Mouse (Mus musculus) kidney, postnatal 36 days (tissue): ENCODE results near the gene Mex3d.

Experiments used
- DNase-seq, 2 experiments: peaks; one replicate each; pipeline ENCODE4 v3.0.0; 2021 to 2022; ENCODE audit warnings: mixed read lengths in 2 of 2

The Mex3d gene

DNA sequence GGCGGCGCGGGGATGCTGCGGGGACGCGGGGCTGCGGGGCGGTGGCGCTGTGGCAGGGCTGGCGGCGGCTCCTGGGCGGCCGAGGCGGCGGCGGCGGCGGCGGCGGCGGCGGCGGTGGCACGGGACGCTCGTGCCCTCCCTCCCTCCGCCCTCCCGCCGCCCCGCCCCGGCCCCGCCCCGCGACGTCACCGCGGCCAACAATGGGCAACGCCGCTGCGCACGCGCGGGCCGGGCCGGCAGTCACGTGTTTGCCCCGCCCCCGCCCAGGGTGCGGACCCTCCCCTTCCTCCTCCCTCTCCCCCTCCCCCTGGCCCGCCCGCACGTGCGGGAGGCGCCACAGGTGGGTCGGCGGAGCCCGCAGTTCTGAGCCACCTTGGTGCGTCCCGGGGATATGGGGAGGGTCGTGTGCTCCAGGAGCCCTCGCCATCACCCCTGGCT, at the start of gene Mex3d:
Gene Mex3d, minus strand, starts transcription at position 138 of the 438 bp plus-strand sequence.
- peak; percentile 90 to 96 for DNase-seq

DNA sequence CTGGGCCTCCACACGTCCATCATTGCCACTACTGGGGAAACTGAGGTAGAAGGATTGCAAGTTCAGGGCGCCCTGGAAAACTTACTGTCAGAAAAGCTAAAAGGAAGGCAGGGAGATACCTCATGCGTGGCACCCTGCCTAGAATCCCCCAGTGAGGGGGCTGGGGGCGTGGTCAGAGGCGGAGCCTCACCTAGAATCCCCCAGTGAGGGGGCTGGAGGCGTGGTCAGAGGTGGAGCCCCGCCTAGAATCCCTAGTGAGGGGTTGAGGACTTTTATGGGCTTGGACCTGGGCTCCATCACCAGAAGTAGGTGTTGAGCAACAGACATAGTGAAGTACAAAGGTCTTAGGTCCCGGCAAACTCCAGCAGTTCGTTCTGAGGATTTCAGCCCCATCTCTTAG, 48.8 kb upstream of the Mex3d start:
- peak; percentile 26 to 30 for DNase-seq

DNA sequence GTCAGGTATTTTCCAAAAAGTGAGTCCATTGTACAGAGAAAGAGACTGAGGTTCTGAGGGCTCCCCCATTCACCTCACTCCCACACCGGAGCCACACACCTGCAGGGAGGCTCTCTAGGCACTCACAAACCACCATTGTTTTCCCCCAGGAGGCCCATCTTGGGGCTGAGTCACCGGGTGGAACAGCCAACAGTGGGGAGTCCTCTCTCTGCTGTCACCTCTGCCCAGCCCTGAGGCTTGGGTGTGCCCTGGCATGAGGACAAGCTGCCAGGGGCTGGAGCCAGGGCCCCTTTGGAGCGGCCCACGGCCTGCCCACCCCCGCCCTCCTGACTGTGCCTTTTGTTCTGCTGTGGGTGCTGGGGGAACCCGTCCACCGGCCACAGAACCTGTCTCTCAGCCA, 48.3 kb upstream of the Mex3d start:
- no peak for DNase-seq

DNA sequence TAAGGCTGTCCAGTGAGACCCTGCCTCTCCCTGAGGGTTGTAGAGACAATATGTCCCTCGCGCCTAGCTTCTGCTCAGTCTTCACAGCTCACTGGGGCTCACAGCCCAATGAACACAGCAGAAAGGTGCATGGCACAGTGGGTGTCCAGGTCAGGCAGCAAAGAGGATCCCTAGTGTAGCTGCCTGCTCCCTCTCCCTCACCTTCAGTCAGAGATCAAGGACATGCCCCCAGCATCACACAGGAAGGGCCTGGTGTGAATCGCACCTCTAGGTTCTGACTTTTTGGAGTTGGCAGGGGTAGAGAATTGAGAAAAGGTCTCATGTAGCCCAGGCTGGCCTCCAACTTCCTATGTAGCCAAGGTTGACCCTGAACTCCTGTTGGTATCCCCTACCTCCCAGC, 47.4 kb upstream of the Mex3d start:
- no peak for DNase-seq

DNA sequence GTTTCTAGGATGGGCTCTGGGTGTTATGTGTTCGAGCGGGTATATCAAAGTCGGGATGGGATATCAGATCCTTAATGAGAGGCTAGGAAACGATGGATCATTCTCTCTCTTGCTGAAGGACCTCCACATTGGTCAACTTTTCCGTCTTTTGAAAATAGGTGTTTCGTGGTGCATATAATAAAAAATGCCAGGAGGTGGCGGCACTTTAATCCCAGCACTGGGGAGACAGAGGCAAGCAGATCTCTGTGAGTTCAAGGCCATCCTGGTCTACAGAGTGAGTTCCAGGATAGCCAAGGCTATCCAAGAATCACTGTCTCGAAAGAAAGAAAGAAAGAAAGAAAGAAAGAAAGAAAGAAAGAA, 46.8 kb upstream of the Mex3d start:
- no peak for DNase-seq

DNA sequence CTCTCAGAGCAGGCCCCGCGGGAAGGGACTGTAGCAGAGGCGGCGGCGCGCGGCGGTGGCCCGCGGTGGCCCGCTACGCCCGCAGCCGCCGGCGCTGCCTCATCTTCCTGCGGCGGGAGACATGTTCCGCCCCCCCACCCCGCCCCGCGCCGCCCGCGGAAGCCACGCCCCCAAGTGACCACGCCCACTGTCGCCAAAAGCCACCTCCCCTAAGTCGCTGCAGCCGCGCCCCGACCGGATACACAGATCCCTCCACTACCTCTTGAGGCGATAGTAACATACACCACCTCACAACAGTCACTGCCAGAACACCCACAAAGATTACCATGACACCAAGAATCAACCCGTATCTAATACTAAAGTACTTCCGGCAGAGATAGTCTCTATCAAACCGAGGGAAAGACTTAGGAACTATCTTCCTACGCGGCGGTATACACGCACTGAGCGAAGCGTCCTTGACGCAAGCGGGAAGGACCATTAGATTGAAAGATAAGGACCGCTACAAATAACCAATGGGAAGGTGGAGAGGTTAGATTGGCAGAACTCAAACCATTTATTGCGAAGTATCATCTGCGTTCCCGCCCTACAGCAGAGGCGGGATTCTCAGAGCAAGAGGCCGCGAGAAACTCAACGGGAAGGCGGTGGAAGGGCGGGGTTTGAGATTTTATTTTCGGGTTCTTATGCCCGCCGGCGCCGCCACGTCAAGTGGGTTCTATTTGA, 46.2 kb upstream of the Mex3d start, which contains the start of gene Tcf3:
Gene Tcf3, minus strand, starts transcription at position 135 of the 720 bp plus-strand sequence.
- DNase-seq, result peak; percentile 96 to 99

DNA sequence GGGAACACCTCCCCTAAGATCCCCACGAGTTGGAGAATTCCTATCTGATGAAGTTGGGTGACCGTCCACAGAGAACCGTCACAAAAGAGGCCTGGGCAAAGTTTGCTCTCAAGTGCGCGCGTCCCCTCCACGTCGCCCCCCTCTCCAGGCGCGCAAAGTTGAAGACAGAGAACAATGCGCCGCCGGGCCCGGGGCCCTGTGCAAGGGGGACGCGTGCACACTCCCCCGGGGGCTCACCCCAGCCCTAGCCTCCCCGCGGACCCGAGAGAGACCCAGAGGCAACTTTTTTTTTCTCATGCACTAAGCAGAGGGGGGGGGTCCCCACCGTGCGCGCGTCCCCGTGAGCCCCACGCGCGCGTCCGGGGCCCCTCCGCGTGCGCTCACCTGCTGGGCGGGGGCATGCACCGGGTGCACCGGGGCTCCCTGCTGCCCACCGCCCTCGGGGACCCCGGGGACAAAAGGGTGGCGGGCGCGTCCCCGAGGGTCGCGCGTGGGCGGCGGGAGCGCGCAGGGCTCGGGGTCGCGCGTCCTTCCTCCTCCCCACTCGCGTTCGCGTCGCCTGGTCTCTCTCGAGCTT, 45.6 kb upstream of the Mex3d start:
- DNase-seq, result peak; percentile 24 to 46

DNA sequence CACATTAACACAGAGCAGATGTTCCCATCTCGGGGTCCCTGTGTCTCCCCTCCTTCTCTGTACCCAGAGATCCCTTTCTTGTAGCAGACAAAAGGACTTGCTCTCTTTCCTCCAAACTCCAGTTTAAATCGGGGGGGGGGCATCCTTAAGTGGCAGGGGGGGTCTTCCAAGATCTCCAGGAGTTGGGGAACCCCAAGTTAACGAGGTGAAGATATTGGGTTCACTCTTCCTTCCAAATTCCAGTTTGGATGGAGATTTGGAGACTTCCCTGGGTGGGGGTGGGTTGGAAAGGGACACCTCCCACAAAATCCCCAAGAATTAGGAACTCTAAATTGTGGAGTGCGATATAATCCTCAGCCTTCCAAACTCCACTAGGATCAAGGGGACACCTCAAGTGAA, 44.9 kb upstream of the Mex3d start:
- DNase-seq, result no peak

DNA sequence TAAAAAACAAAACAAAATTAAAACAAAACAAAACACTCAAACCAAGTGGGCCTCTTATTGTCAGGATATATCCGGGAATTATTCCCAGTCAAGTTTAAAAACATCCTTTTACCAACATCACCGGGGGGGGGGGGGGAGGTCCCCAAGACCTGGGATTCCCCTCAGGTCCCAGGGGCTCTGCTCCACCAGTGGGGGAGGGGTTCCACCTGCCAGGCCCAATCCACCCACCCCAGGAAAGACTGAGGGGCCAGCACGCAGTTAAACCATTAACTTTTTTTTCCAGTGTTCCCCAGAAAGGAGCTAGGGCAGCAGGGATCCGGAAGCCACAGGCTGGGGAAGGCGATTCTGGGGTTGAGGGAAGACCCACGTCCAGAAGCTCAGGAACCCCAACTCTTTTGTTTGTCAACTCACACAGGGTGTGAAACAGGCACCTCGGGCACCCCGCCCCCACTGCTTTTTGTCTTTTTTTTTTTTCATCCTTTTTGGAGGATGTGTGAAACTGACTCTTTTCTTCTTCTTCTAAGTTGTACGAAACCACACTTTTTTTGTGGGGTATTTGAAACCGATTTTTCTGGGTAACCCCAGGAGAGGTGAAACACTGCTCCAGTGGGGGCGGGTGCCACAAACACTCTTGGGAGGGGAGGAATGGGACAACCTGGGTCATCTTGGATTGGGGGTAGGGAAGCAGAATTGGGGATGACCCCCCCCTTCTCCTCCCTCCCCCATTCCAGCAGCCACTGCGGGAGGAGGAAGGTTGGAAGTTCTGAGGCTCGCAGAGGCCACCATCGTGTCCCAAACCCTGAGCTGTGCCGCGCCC, 44.3 kb upstream of the Mex3d start:
- peak in 1 of 2 experiments; percentile 39 for DNase-seq

DNA sequence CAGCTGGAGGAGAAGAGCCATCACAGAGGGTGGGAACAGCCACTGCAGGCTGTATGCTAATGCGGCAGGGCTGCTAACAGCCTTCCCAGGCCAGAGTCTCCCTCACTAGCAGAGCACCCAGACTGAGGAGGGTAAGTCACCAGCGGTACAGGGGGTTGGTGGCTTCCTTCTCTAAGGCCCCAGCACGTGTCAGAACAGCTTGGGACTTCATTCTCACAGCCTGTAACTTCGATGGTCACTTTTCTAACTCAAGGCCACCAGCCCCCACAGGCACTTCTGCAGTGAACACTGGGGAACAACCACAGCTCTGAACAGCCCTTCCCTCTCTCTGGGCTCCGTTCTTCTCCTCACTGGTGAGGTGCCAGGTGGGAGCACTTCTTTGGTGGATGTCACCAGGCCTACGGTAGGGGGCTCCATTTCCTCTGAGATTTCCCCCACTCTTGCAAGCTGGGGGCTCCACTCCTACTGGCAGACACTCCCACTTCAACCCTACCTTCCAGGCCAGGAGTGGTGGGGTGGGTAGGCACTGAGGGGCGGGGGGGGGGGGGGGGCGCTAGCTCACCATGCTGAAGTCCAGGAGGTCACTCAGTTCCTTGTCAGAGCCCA, 43.0 kb upstream of the Mex3d start:
- no peak for DNase-seq

DNA sequence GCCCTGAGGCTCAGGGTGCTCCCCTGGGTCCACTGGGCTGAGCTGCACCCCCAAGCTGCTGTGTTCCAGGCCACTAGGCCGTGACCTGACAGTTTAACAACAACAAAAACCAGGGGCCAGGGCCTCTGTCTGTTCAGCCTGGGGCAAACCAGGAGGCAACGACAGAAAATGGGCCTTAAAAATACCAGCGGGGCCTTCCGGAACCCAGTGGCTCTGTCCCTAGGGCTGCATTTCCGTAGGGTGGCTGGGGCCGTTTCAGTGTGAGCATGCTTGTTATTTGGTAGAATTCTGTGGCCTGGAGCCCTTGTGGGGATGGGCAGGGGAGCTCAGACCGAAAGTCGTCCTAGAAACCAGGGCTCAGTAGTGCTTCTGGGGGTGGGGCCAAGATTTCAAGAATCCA, 42.3 kb upstream of the Mex3d start:
- DNase-seq, result no peak

DNA sequence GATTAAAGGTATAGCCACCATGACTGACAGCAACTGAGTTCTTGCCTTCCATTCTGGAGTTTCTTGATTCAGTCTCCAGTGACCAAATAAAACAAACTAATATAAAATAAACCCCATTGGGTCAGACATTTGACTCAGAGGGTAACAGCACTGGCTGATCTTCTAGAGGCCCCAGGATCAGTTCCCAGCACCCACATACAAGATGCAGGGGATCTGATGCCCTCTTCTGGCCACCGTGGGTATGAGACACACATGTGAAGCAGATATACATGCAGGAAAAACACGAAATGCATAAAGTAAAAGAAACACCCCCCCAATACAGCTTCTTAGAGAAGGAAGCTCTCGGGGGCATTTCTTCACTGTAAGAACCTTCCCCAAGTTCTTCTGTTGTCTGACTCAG, 37.6 kb upstream of the Mex3d start:
- DNase-seq, result no peak

DNA sequence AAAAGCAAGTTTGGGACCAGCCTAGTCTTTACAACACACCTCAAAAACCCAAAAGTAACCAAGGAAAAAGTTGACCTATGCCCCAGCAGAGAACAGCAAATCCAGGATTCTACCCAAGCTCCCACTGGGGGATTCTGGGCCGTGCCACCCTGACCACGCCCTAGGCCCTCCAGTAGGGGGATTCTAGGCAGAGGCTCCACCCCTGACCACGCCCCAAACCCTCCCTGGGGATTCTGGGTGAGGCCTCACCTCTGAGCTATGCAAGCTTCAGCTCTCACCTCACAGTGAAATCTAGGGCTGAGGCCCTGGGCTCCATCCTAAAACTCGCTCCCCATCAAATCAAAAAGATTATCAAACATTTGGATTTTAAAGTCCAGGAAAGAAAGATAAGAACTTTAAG, 36.1 kb upstream of the Mex3d start:
- peak in 1 of 2 experiments; percentile 39 for DNase-seq

DNA sequence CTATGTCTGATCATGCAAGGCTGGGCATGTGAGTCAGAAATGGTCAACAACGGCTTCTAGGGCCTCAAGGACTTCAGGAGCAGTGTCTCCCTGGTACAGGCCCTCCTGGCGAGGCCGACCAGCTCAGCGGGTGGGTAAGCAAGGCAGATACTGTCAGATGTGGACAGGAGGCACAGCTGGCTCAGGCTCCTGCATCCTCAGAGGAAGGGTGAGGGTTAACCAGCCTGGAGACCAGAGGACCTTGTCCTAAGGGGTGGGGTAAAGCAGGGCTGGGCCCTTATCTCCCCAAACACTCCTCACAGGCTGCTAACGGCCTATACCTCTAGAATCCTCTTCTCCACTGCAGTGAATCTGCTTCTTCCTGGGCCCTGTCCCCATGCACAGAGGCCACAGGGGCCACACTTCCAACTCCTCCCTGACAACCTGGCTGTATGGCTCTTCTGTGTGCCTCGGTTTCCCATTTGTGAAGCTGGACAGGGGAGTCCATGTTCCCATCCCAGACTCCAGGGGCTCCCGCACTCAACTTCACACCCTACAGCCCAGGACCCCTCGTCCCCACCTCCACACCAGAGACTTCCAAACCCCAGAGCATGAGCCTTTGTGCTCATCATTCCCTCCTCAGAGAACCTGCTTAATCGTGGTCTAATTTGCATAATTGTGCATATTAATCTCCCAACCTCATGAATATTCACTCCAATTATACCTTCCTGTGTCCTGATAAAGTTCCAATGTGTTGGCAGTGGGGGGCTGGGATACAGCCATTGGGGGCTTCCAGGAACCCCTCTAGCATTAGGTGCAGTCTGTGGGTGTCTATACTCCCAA, 34.4 kb upstream of the Mex3d start:
- no peak for DNase-seq

DNA sequence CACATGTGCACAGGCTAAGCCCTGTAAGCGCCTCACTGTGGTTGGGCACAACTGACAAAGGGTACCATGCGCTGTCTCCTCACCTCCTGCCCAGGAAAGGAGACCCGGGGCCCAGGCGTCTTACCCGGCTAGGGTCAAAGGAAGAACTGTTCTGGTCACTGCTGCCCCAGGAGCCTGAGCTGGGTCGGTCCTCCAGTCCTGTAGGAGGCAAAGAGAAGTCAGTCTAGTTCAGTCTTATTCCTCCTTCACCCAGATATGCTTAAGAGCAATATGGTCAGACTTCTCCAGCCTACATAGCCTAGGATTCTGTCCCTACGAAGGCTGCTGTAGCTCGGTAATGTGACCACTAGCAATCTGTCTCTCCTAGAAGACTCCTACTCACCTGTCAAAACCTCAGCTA, 33.7 kb upstream of the Mex3d start:
- DNase-seq, result no peak

DNA sequence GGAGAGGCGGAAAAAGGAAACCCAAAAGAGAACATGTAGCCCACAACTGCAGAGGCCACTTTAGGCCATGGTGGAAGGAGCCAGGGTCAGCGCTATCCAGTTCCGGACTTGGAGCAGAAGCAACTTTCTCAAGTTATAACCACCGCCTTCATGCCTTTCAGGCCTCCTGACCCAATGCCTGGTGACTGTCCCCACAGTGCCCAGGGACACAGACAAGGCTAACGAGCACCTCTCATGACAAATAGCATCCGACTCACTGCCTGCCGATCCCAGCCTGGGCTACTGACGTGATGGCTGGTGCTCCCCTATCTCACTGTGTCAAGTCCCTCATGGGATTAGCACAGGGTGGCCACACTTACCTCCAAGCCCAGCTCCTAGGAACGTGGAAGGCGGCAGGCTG, 33.3 kb upstream of the Mex3d start:
- no peak for DNase-seq

DNA sequence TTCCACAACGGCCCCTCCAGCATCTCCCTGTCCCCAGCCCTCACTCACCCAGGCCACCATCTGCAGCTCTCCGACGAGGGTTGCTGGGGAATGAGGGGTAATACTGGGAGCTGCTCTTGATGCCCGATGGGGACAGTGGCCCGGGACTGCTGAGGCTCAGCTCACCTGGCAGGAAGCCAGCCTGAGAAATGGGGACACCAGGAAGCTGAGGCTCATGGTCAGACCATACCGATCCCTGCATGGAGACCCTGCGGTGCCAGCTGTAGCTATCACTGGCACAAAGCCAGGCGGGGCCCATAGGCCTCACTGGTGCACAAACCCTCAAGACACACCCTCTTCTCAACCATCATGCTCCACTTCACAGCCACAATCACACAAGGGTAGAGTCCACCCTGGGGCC, 32.0 kb upstream of the Mex3d start:
- DNase-seq, result no peak

DNA sequence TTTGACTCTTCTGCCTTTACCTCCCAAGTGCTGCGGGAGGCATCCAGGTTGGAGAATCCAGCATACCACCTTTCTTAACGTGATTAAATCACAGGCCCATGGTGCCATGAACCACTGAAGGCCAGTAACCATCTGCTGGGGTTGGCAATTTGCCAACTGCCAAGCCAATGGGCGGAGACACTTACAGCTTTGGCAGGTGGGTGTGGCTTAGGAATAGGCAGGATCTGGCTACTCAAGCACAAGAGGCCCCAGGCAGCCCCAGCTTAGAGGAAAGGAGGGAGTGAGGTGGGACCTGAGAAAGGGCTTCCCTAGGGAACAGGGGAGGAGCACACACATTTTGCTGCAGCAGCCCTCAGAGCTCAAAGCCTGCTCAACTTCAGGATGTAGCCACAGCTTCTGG, 30.9 kb upstream of the Mex3d start:
- peak; percentile 34 to 60 for DNase-seq

DNA sequence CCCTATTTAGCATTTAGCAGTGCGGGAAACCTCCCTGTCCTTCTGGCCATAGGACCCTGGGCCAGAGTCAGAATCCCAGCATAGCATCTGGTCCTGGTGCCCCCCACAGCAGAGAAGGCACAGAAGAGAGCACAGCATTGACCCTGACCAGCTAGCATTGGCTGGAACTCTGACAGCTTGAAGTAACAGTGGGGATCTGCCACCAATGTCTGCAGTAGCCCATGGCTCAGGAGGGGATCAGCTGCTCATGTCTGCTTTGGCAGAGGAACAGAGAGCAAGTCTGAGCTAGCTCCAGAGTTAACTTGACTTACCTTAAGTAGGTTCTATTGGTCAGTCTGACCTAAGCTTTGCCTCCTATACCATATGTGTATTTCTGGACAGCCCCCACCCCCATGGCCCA, 30.4 kb upstream of the Mex3d start:
- no peak for DNase-seq

DNA sequence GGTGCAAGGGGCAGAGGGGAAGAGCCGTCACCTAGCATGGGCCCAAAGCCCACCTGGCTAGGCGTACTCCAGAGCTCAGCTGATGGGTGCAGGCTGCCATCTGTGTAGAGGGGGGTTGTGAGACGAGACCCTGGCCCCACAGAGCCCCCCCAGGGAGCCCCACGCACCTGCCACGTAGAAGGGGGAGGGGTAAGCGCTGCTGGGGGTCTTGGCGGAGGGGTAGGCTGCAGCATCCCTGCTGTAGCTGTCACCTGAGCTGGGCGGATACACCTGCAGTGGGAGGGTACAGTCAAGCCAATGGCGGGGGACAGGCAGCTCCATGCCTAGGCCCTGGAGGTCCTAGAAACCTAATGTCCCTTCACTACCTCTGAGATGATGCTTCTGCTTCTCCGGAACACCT, 29.9 kb upstream of the Mex3d start:
- DNase-seq, result no peak

DNA sequence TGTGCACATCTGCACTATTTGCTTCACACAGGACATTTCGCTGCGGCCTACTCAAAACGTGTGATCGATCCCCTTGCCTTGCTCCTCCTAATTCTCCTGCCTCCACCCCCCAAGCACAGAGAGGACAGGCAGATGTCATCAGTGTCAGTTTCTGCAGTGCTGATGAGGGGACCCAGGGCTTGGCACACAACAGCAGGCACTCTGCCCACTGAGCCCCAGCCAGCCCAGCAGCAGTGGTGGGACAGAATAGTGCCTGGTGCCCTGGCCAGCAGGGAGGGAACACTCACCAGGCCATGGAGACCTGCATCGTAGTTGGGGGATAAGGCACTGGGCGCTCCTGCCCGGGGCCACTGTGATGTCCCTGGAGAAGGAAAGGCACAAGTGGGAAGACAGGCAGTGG, 28.1 kb upstream of the Mex3d start:
- no peak for DNase-seq
